Mouse (Mus musculus) CH12.LX (cell line): ENCODE measurements around the gene Cdh10.

ENCODE experiments used
- CTCF ChIP-seq, 2 experiments: IDR thresholded peaks in 1 of 2; conservative IDR thresholded peaks in 1 of 2; 2 replicates each; pipeline ENCODE4 v1.5.1; 2011 to 2012; ENCODE audit warnings: low read depth in 2 of 2, low read length in 2 of 2, improper control_type of control experiment in 1 of 2, inconsistent platforms in 1 of 2, mild to moderate bottlenecking in 1 of 2, moderate library complexity in 1 of 2
- ELF1 ChIP-seq: IDR thresholded peaks from 2 replicates; pipeline ENCODE4 v1.6.1; 2014; ENCODE audit warnings: low read depth, mild to moderate bottlenecking, inconsistent platforms, low read length, improper control_type of control experiment
- MAX ChIP-seq: IDR thresholded peaks from 2 replicates; pipeline ENCODE4 v1.6.1; 2011; ENCODE audit warnings: low read length, improper control_type of control experiment
- MXI1 ChIP-seq: IDR thresholded peaks from 2 replicates; pipeline ENCODE4 v1.6.1; 2011; ENCODE audit warnings: mild to moderate bottlenecking, low read depth, low read length, improper control_type of control experiment
- POLR2A ChIP-seq: IDR thresholded peaks from 2 replicates; pipeline ENCODE4 v1.6.1; 2011; ENCODE audit warnings: low read depth, mild to moderate bottlenecking, improper control_type of control experiment, low read length
- RAD21 ChIP-seq: IDR thresholded peaks from 2 replicates; pipeline ENCODE4 v1.6.1; 2011; ENCODE audit warnings: low read depth, mild to moderate bottlenecking, low read length, improper control_type of control experiment, moderate library complexity
- SMC3 ChIP-seq: IDR thresholded peaks from 2 replicates; pipeline ENCODE4 v1.6.1; 2011; ENCODE audit warnings: low read depth, low read length, improper control_type of control experiment
- TCF12 ChIP-seq: IDR thresholded peaks from 2 replicates; pipeline ENCODE4 v1.6.1; 2014; ENCODE audit warnings: low read depth, mild to moderate bottlenecking, inconsistent platforms, low read length, improper control_type of control experiment

GRCm38 (mm10) chr15:19040077-19040476, 221.3 kb downstream of the Cdh10 start:
- no peak for TF ChIP-seq MAX
- TF ChIP-seq CTCF (conservative IDR thresholded peaks at IDR 0.05 in 1 of 2, IDR thresholded peaks at IDR 0.05 in 1 of 2; ENCODE audit: low read depth in 2 of 2, low read length in 2 of 2): no peak
- TF ChIP-seq RAD21: no peak
- no peak for TF ChIP-seq SMC3
- no peak for TF ChIP-seq POLR2A
- TF ChIP-seq MXI1: no peak
- no peak for TF ChIP-seq ELF1
- no peak for TF ChIP-seq TCF12
